Mouse (Mus musculus): ENCODE data around the gene Gm9887. TPM values are rescaled to one million over a fixed set of nuclear protein-coding genes. Genes with fewer than 3 reads are reported as not detected.
A peak's percentile ranks its signal among the peaks of the same experiment; 100 is the strongest.

Gene Gm9887
- 0.74 and 2.2 TPM in 2 replicates for polyA plus RNA-seq (2014; fragmentation: Nextera tagmentation; extraction: Ambion mirVana)

GRCm38 (mm10) chr12:69371854-69372671 is at the start of gene Gm9887, which contains the start of gene Arf6:
Gene Gm9887, minus strand, starts transcription at chr12:69372458.
Gene Arf6, plus strand, starts transcription at chr12:69372150.
- Histone ChIP-seq H3K4me1 (ENCODE audit: control insufficient read depth, insufficient read depth, low read length) (peaks cover 12% of the 10 kb centered on the region; the same call in 1 of the 2 replicates), H3K27me3 (ENCODE audit: control insufficient read depth, insufficient read depth, low read length) (no peaks in the 10 kb centered on the region), H3K9ac (replicated peaks; ENCODE audit: low read depth, low read length) (peak within 1 kb of the TSS; percentile 99), H3K27ac (ENCODE audit: low read length) (peak within 1 kb of the TSS; percentile 99), H3K9me3 (ENCODE audit: control insufficient read depth, low read depth, low read length) (no peaks in the 10 kb centered on the region), H3K4me2 (replicated peaks; ENCODE audit: low read depth, low read length) (peak within 1 kb of the TSS; percentile 93), H3K4me3 (ENCODE audit: low read depth, low read length) (peak within 1 kb of the TSS; percentile 99), H3K36me3 (ENCODE audit: control insufficient read depth, insufficient read depth, low read length) (peaks cover 6% of the 10 kb centered on the region; the same call in 1 of the 2 replicates)
- under 1% methylated on average over 99 of the region's 121 CpGs for WGBS
- peak; percentile 93 for ATAC-seq (ENCODE audit: insufficient number of reproducible peaks, insufficient read depth, low FRiP score, low read depth)

DNA sequence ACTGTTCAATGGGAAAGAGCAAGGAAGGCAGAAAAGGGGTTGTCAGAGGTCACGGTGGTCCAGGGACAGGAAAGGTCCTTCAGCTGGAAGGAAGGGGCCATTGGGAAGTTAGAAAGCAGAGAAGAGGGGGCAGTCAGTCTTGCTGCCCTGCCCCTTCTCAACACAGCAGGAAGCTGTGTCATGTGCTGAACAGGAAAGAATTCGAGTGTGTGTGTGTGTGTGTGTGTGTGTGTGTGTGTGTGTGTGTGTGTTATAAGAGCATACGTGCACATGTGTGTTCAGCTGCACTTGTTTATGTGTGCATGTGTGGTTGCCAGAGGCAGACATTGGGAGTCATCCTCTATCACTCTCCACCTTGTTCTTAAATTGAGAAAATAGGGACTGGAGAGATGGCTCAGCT is 48.5 kb upstream of the Gm9887 start:
- H3K36me3 ChIP-seq (ENCODE audit: control insufficient read depth, insufficient read depth, low read length): no peaks in the 10 kb centered on the region
- H3K4me2 ChIP-seq (replicated peaks; ENCODE audit: low read depth, low read length): no peak overlapping the region
- H3K27ac ChIP-seq (ENCODE audit: low read length): no peak overlapping the region
- no peak overlapping the region for H3K9ac ChIP-seq (replicated peaks; ENCODE audit: low read depth, low read length)
- peaks cover 5% of the 10 kb centered on the region for H3K4me1 ChIP-seq (ENCODE audit: control insufficient read depth, insufficient read depth, low read length)
- WGBS: 71% methylated on average over 3 of the region's 3 CpGs
- ATAC-seq (ENCODE audit: insufficient number of reproducible peaks, insufficient read depth, low FRiP score, low read depth): no peak
- H3K27me3 ChIP-seq (ENCODE audit: control insufficient read depth, insufficient read depth, low read length): no peaks in the 10 kb centered on the region
- H3K4me3 ChIP-seq (ENCODE audit: low read depth, low read length): no peak overlapping the region
- 0 out of 2 replicates have a peak, but pooled peaks cover 4% of the 10 kb centered on the region for H3K9me3 ChIP-seq (ENCODE audit: control insufficient read depth, low read depth, low read length)

- Histone ChIP-seq H3K4me2 (replicated peaks; ENCODE audit: low read depth, low read length) (no peak overlapping the region), H3K36me3 (ENCODE audit: control insufficient read depth, insufficient read depth, low read length) (no peaks in the 10 kb centered on the region), H3K4me1 (ENCODE audit: control insufficient read depth, insufficient read depth, low read length) (no peaks in the 10 kb centered on the region; the same call in 1 of the 2 replicates), H3K27ac (ENCODE audit: low read length) (no peak overlapping the region), H3K4me3 (ENCODE audit: low read depth, low read length) (no peak overlapping the region), H3K27me3 (ENCODE audit: control insufficient read depth, insufficient read depth, low read length) (no peaks in the 10 kb centered on the region), H3K9ac (replicated peaks; ENCODE audit: low read depth, low read length) (no peak overlapping the region), H3K9me3 (ENCODE audit: control insufficient read depth, low read depth, low read length) (0 out of 2 replicates have a peak, but pooled peaks cover 4% of the 10 kb centered on the region)
- no peak for ATAC-seq (ENCODE audit: insufficient number of reproducible peaks, insufficient read depth, low FRiP score, low read depth)
- WGBS: 85% methylated on average over 4 of the region's 4 CpGs
Observed at GRCm38 (mm10) chr12:69419606-69420005, 47.3 kb upstream of the Gm9887 start.

- no peak for ATAC-seq (ENCODE audit: insufficient number of reproducible peaks, insufficient read depth, low FRiP score, low read depth)
- 0 out of 2 replicates have a peak, but pooled peaks cover 4% of the 10 kb centered on the region for H3K9me3 ChIP-seq (ENCODE audit: control insufficient read depth, low read depth, low read length)
- no peak overlapping the region for H3K4me2 ChIP-seq (replicated peaks; ENCODE audit: low read depth, low read length)
- H3K27me3 ChIP-seq (ENCODE audit: control insufficient read depth, insufficient read depth, low read length): no peaks in the 10 kb centered on the region
- no peaks in the 10 kb centered on the region for H3K36me3 ChIP-seq (ENCODE audit: control insufficient read depth, insufficient read depth, low read length)
- no peaks in the 10 kb centered on the region for H3K4me1 ChIP-seq (ENCODE audit: control insufficient read depth, insufficient read depth, low read length)
- 70% methylated on average over 14 of the region's 14 CpGs for WGBS
- H3K9ac ChIP-seq (replicated peaks; ENCODE audit: low read depth, low read length): no peak overlapping the region
- H3K4me3 ChIP-seq (ENCODE audit: low read depth, low read length): no peak overlapping the region
- H3K27ac ChIP-seq (ENCODE audit: low read length): no peak overlapping the region
Observed at GRCm38 (mm10) chr12:69419017-69419605, 46.9 kb upstream of the Gm9887 start.

- Histone ChIP-seq H3K27ac (ENCODE audit: low read length) (no peak overlapping the region), H3K4me3 (ENCODE audit: low read depth, low read length) (no peak overlapping the region), H3K4me1 (ENCODE audit: control insufficient read depth, insufficient read depth, low read length) (no peaks in the 10 kb centered on the region), H3K27me3 (ENCODE audit: control insufficient read depth, insufficient read depth, low read length) (no peaks in the 10 kb centered on the region), H3K9me3 (ENCODE audit: control insufficient read depth, low read depth, low read length) (0 out of 2 replicates have a peak, but pooled peaks cover 4% of the 10 kb centered on the region), H3K36me3 (ENCODE audit: control insufficient read depth, insufficient read depth, low read length) (no peaks in the 10 kb centered on the region), H3K4me2 (replicated peaks; ENCODE audit: low read depth, low read length) (no peak overlapping the region), H3K9ac (replicated peaks; ENCODE audit: low read depth, low read length) (no peak overlapping the region)
- WGBS: 88% methylated on average over 13 of the region's 13 CpGs
- ATAC-seq (ENCODE audit: insufficient number of reproducible peaks, insufficient read depth, low FRiP score, low read depth): no peak
Observed at GRCm38 (mm10) chr12:69418606-69419005, 46.3 kb upstream of the Gm9887 start.

- no peak for ATAC-seq (ENCODE audit: insufficient number of reproducible peaks, insufficient read depth, low FRiP score, low read depth)
- Histone ChIP-seq H3K4me1 (ENCODE audit: control insufficient read depth, insufficient read depth, low read length) (no peaks in the 10 kb centered on the region), H3K36me3 (ENCODE audit: control insufficient read depth, insufficient read depth, low read length) (no peaks in the 10 kb centered on the region), H3K27ac (ENCODE audit: low read length) (no peak overlapping the region), H3K4me3 (ENCODE audit: low read depth, low read length) (no peak overlapping the region), H3K4me2 (replicated peaks; ENCODE audit: low read depth, low read length) (no peak overlapping the region), H3K9ac (replicated peaks; ENCODE audit: low read depth, low read length) (no peak overlapping the region), H3K9me3 (ENCODE audit: control insufficient read depth, low read depth, low read length) (0 out of 2 replicates have a peak, but pooled peaks cover 1% of the 10 kb centered on the region), H3K27me3 (ENCODE audit: control insufficient read depth, insufficient read depth, low read length) (no peaks in the 10 kb centered on the region)
- 52% methylated on average over 9 of the region's 9 CpGs for WGBS
Observed at GRCm38 (mm10) chr12:69417701-69418291, 45.5 kb upstream of the Gm9887 start.

- H3K4me1 ChIP-seq (ENCODE audit: control insufficient read depth, insufficient read depth, low read length): no peaks in the 10 kb centered on the region
- H3K4me3 ChIP-seq (ENCODE audit: low read depth, low read length): no peak overlapping the region
- peak; percentile 68 for ATAC-seq (ENCODE audit: insufficient number of reproducible peaks, insufficient read depth, low FRiP score, low read depth)
- no peaks in the 10 kb centered on the region for H3K36me3 ChIP-seq (ENCODE audit: control insufficient read depth, insufficient read depth, low read length)
- H3K9me3 ChIP-seq (ENCODE audit: control insufficient read depth, low read depth, low read length): no peaks in the 10 kb centered on the region
- no peak overlapping the region for H3K9ac ChIP-seq (replicated peaks; ENCODE audit: low read depth, low read length)
- 68% methylated on average over 7 of the region's 7 CpGs for WGBS
- no peaks in the 10 kb centered on the region for H3K27me3 ChIP-seq (ENCODE audit: control insufficient read depth, insufficient read depth, low read length)
- H3K4me2 ChIP-seq (replicated peaks; ENCODE audit: low read depth, low read length): no peak overlapping the region
- no peak overlapping the region for H3K27ac ChIP-seq (ENCODE audit: low read length)
Observed at GRCm38 (mm10) chr12:69416793-69417192, 44.5 kb upstream of the Gm9887 start.

- H3K9me3 ChIP-seq (ENCODE audit: control insufficient read depth, low read depth, low read length): no peaks in the 10 kb centered on the region
- H3K27ac ChIP-seq (ENCODE audit: low read length): no peak overlapping the region
- no peaks in the 10 kb centered on the region for H3K4me1 ChIP-seq (ENCODE audit: control insufficient read depth, insufficient read depth, low read length)
- 72% methylated on average over 4 of the region's 4 CpGs for WGBS
- H3K4me3 ChIP-seq (ENCODE audit: low read depth, low read length): no peak overlapping the region
- H3K27me3 ChIP-seq (ENCODE audit: control insufficient read depth, insufficient read depth, low read length): no peaks in the 10 kb centered on the region
- H3K9ac ChIP-seq (replicated peaks; ENCODE audit: low read depth, low read length): no peak overlapping the region
- no peak for ATAC-seq (ENCODE audit: insufficient number of reproducible peaks, insufficient read depth, low FRiP score, low read depth)
- no peaks in the 10 kb centered on the region for H3K36me3 ChIP-seq (ENCODE audit: control insufficient read depth, insufficient read depth, low read length)
- no peak overlapping the region for H3K4me2 ChIP-seq (replicated peaks; ENCODE audit: low read depth, low read length)
Observed at GRCm38 (mm10) chr12:69414826-69415572, 42.7 kb upstream of the Gm9887 start.

Measured in stomach, embryonic 14.5 days (tissue).